Mouse (Mus musculus) ES-CJ7 (cell line): Measurements from ENCODE around the gene Ppp4r2.
"Not testable (repeated sequence)": the region's sequence is repeated elsewhere in the genome, so short reads cannot be mapped to it uniquely, and the experiment has no call there.

Experiments
- DNase-seq: peaks from one replicate; pipeline ENCODE4 v3.0.0; 2011; ENCODE audit warnings: low read depth, low spot score

Ppp4r2 gene

DNA sequence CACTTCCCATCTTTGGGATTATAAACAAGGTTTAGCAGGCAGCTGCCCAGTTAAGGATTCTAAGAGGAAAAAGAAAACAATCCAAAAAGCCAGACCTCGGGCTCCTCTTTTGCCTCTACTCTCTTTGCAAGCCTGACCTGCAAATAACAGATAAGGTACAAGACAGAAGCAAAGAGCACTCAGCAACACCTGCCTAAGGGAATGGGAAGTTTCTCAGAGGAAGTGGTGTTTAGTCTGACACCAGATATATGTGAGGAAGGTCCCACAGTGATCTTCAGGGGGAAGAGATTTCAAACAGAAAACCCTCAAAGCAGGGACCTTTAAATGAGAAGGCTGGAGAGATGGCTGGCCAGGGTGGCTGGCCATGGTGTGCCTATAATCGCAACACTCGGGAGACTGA is 2.2 kb upstream of the Ppp4r2 start:
- DNase-seq, result no peak

DNA sequence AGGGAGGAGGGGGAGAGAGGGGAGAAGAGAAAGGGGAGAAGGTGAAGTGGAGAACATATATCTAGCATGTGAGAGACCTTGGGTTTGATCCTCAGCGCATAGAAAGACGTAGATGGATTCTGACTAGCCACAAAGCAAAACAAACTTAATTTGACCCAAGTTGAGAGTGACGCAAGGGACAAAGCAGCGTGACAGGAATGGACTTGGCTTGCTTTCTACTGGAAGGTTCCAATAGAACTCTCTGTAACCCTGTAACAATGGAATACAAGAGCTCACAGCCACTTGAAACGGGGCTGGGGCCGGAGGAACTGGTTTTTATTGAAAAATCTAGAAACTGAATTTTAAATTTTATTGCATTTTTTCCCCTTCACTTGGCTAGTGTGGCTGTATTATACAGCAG is 1.7 kb upstream of the Ppp4r2 start:
- DNase-seq, result no peak

DNA sequence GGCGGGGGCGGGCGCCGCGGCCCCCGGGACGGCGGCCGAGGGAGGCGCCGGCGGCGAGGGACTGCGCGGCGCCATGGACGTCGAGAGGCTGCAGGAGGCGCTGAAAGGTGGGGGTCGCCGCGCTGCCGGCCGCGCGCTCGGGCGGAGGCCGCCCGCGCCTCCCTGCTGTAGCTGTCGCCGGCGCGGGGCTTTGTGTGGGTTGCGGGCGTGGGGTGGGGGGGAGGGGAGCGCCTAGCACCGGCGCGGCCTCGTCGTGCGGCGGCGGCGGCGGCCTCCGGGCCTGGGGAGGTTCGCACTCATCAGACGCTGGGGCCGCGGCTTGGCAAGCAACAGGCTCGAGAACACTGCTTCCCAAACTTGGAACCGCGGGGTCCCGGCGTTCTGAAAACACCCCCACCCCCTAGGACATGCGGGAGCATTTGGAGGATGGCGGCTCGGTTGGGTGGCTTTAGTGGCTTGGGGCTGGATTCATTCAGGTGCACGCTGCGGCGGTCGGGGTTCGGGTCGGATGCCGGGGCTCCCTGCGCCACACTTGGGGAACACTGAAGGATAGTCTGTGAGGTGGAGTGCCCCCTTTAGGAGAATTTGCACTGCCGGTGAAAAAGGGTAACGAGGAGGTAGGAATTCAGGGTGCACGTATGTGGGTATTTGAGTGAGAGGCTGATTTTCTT is 524 bp downstream of the Ppp4r2 start:
- peak; percentile 51 for DNase-seq

DNA sequence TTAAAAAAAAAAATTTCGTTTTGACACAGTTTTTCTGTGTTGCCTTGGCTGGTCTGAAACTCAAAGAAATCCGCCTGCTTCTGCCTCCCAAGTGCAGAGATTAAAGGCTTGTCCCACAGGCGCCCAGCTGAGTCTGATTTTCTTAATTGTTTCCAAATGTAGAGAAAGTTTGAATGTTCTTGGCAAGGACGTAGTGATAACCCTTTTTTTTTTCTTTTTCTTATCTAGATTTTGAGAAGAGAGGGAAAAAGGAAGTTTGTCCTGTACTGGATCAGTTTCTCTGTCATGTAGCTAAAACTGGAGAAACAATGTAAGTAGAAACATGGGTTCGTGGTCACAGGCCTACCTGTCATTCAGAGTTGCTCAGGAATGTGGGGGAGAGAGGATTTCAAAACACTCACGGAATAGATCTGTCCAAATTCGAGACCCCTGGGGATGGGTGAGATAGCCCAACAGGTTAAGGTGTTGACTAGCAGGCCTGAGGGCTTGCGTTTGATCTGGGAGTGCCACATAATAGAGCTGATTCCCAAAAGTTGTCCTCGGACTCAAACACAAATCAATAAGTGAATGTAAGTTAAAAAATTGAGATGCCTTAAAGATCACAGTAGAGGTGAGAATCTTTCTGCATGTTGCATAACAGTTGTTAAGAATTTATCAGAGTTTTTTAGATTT is 1.2 kb downstream of the Ppp4r2 start:
- peak; percentile 23 for DNase-seq

DNA sequence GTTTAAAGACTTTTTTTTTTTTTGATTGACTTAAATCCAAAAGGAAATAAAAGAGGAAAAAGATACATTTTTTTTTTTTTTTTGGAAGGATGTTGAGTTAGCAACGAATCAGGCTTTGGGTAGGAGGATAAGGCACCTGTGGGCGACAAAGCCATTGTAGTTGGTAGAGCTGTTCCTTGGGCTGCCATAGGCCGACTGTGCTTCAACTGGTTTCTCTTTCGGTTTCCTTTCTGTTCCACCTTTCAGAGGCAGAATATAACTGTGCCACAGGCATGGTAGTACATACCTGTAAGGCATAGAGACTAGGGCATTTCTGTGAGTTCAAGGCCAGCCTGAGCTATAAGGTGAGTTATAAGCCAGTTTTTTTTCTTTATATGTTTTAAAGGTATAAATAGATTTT is 11.6 kb downstream of the Ppp4r2 start:
- DNase-seq, result no peak

DNA sequence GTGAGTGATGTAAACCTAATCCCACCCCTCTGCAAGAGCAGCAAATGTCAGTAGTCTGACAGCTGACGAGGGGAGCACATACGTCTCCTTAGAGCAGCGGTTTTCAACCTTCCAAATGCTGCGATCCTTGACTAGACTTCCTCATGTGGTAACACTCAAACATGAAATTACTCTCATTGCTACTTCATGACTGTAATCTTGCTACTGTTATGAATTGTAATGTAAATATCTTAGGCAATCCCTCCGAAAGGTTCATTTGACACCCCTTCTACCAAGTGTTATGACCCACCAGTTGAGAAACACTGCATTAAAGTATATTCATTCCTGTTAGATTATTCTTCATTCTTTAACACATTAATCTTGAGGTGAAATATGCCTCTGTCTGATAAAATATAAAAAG is 13.8 kb downstream of the Ppp4r2 start:
- DNase-seq, result no peak

DNA sequence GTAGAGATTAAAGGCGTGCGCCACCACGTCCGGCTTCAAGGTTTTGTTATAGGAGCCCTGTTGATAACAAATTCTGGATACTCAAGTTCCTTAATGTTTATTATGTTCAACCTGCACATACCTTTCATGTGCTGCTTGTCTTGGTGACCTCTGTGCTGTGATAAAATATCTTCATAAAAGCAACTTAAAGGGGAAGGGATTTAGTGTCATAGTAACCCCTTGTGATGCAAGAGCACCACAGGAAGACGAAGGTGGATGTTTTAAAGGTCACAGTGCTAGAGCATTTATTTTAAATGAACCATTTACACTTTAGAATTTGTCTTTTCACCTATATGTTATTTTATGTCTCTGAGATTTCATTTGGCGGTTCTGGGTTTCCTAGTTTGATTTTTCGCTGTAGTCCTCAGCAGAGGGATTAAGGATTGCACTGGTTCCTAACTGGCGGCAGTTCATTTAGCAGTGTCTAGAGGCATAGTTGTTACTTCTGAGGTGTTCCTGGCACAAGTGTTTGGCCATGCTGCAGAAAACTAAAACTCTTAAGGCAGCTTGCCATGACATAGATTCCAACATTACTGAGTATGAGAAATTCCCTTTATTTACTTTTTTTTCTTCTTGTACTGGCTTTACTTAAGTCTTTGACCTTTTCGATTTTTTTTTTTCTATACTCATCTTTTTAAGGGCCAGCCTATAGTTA is 15.4 kb downstream of the Ppp4r2 start:
- no peak for DNase-seq

DNA sequence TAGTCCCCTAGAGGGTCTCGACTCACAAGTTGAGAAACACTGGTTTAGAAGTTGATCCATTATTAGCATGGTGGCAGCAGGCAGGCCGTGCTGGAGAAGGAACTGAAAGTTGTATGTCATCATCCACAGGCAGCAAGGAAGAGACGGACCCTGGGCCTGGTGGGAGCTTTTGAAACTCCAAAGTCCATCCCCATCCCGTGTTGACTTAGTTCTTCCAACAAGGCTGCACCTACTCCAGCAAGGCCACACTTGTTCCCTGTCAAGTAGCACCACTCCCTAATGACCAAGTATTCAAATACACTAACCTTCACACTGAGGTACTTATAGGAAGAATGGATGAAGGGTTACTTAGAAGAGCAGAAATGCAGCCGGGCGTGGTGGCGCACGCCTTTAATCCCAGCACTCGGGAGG is 17.3 kb downstream of the Ppp4r2 start:
- peak; percentile 40 for DNase-seq

DNA sequence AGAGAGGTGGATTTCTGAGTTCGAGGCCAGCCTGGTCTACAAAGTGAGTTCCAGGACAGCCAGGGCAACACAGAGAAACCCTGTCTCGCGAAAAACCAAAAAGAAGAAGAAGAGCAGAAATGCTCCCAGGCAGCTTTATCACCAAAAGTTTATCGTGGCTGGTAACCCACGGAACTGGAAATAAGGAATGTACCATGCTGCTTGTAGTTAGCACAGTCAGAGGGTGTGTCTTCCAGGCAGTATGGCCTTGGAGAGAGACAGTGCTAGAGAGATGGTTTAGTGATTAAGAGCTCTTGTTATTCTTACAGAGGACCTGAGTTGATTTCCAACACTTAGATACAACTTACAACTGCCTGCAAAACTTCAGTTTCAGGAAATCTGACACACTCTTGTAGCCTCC is 17.7 kb downstream of the Ppp4r2 start:
- peak; percentile 32 for DNase-seq

DNA sequence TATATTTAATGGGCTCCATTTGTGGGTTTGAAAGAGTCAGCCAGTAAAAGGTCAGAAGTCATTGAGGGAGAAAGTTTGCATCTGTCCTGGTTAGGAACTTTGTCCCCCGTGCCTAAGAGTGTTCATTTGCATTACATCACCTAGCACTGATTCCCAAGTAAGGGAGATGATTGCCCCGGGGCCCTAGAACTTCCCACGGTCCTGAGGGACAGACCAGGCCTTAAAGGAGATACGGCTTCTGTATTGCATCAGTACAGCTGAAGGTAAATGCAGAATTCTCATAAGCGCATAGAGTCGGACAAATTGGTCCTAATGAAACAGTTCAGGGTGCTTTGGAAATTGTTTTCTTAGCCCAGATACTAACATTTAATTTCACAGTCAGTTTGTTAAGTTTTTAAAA is 31.9 kb downstream of the Ppp4r2 start:
- DNase-seq, result no peak

DNA sequence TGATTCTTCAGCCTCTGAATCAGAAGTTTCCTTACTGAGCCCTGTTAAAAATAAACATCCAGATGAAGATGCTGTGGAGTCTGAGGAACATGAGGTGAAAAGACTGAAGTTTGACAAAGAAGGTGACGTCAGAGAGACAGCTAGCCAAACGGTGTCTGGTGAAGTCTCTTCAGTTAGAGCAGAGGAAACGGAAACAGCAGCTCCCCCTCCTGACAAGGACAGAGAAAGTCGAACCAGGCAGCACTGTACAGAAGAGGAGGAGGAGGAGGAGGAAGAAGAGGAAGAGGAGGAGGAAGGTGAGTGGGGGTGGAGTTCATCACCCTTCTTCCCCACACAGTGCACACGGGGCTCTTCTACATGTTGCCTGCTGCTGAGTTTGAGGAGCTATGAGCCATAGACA is 32.4 kb downstream of the Ppp4r2 start:
- DNase-seq, result not testable (repeated sequence)

DNA sequence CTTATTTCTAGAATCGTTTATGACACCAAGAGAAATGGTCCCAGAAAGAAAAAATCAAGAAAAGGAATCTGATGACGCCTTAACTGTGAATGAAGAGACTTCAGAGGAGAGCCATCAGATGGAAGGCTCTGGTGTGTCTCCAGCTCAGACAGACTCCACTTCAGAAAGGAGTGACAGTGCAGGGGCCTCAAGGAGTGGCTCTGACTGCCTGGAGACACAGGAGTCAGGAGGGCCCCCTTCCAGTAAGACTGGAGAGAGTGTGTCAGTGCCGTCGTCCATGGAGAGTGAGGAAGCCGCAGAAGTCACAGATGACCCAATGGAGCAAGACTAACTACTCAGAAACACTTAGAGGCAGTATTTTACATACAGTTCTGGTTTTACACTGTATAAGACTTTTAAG is 32.8 kb downstream of the Ppp4r2 start:
- DNase-seq, result not testable (repeated sequence)

DNA sequence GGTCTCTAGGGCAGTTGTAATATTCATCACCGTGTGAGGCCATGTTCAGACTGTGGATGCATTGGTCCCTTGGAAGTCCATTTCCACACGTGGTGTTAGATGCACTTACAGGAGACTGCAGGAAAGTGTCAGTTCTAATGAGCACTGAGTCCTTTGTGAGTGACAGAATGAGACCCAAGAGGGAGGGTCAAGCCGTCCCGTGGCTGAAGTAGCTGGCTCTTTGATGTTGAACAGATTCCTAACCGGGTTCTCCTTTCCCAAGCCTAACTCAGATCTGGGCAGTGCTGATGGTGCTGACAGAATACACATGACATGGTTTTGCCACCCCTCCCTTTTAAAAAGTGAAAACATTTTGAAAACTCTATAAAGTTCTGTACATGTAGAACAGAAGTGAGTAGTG is 35.4 kb downstream of the Ppp4r2 start:
- DNase-seq, result no peak

DNA sequence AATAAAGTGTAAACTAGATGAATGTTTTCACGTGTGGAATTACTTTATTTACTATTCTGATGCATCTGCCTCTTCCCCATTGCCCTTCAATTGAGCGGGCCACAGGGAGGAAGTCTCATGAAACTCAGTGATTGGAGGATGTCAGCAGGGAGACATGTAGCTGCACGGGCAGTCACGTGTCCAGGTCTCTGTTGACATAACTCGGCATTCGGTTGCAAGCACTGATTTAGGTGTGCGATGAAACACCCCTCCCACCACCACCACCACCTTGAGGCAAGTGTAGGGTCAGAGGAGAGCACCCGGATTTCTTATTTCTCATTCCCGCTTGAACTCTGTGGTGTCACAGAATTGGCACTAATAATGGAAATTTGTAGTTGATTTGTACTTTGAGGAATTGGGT is 36.5 kb downstream of the Ppp4r2 start:
- DNase-seq, result no peak

DNA sequence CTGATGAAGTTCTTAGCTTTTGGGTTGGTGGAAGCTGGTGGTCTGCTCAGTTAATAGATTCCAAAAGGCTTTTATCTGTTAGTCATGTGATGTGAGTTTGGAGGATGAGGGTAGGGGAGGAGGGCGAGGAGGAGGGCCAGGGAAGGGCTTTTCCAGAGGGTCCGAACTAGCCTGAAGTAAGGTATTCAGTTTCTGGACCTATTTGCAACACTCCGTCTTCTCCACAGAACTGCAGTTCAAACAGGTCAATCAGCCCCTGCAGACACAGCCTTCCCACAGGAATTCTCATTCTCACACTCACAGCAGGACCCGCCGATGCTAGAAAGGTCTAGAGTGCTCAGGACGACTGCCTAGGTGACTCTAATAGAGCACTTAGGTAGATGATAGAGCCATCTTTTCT is 39.8 kb downstream of the Ppp4r2 start:
- DNase-seq, result no peak

DNA sequence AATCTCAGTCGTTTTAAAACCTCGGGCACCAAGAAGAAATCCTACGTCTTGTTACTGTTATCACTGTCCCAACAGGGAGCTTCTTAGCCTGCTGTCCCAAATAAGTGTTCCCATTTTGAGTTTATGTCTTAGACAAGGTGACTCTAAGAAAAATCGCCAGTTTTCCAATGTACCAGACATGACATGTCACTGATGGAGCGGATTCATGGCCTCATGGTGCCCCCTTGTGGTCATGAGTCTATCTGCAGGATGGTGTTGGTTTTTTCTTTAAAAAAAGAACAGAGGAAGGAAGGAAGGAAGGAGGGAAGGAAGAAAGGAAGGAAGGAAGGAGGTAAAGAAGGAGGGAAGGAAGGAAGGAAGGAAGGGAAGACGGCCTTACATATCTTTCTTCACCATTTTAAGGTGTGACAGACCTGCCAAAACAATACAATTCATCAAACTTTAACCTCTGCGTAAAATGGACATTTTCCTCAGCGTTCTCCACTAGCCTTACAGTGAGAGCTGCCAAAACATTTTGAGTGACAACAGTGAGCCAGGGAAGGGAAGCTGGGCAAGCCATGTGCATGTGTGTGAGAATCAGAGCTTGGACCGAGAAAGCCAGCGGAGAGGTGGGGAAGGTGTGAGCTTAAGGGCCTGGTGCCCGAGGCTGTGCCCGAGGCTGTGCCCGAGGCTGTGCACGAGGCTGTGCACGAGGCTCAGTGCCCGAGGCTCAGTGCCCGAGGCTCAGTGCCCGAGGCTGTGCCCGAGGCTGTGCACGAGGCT is 42.6 kb downstream of the Ppp4r2 start:
- peak; percentile 69 for DNase-seq

DNA sequence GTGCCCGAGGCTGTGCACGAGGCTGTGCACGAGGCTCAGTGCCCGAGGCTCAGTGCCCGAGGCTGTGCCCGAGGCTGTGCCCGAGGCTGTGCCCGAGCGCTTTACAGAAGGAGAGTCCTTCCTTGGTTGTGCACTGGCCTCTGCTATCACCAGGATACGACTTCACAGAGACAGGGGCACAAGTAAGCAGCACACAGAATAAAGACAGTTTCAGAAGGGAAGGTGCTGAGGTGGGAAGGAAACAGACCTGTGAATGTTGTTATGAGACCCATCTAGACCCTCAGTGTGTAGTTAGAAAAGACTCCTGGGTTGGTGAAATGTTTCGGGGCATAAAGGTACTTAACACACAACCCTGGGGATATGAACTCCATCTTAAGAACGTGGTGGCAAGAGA is 43.2 kb downstream of the Ppp4r2 start:
- no peak for DNase-seq

DNA sequence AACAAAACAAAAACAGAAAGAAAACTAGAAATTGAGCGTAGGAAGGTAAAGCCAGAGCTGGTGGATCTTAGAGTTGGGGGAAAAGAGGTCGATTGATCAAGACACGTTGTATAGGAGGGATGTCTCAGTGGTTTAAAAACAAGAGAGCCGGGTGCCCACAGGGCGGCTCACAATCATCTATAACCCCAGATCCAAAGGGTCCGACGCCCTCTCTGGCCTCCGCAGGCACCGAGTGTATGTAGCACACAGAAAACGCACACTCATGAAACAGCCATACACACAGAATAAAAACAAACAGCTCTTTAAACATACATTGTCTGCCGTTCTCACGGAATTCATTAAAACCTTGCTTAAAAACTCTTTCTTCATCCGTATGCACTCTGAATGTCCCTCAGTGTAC is 45.1 kb downstream of the Ppp4r2 start:
- DNase-seq, result no peak

DNA sequence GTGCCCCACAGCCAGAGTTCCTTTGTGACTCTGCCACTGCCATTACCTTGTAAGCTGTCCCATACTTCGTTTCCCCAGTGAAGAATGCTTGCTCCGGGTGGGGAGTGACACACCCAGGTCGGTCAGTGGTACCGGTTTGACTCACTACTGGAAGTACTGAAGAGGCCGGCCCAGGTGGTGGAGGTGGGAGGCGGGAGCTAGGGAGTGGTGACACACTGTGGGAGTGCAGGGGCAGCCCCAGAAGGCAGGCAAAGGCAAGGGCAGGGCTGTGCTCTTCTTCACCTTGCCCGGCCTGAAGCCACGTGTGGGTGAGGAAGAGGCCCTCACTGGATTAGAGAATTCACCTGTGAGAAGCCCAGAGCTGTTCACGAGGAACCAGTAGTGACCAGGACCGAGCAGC is 46.2 kb downstream of the Ppp4r2 start:
- DNase-seq, result peak; percentile 28

DNA sequence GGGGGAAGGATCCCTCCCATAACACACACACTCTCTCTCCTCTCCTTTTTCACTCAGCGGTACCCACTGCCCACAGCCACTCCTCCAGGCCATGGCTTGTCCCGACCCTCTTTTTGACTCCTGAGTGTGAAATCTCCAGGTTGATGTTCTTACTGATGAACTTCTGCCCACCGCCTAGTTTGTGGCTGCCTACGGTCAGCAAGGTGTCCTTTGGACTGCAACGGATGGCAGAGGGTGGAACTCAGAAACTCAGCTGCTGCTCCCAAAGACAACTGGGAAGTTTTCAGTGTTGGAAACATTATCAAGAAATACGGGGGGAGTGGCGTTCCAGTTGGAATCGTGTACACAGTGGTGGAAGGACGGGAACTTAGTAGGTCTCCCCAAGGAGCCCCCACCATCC is 48.2 kb downstream of the Ppp4r2 start:
- DNase-seq, result no peak

DNA sequence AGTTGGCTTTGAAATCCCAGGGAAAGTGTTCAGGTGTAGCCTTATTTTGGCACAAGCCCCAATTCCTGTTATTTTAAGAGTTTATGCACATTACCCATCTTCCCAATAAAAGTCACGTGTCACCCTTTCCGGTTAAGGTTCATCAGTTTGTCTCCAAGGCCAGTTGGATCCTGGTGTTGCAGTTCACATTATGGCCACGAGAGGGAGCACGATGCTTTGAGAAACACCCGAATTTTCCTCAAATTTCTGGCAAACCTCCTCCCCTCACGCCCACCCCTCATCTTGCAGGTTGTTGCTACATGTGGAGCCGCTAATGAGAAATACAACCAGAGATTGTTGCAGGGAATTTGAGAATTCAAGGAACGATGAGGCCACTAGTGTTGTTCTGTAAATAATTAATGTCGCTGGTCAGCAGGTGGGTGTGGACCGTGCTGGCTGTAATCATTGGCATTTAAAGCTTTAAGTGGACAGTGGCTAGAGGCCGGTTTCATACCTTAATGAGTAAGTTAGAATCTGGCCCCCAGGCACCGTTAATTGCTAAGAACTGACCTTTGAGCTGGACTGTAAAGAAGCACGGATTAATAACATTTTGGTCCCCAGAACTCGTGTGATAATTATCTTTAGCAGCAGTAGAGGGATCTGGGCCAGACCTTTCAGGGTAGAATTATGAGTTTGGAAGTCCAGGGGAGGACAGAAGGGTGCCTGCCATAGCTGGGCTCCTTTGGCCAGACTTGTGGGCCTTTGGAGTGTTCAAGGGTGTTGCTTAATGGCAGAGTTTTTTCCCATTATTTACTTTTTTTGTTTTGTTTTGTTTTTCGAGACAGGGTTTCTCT is 49.2 kb downstream of the Ppp4r2 start:
- peak; percentile 85 for DNase-seq
